Mouse (Mus musculus): ENCODE data around the gene Aamp. TPM values are rescaled to one million over a fixed set of nuclear protein-coding genes. Genes with fewer than 3 reads are reported as not detected.

Aamp gene
- polyA plus RNA-seq, 1 experiment from 2014 or later, result 119 TPM

Other genes starting within 250 kb of the Aamp start
- 13.1 and 16.1 TPM in 2 replicates for gene Tns1, start 160.3 kb downstream of the Aamp start, polyA plus RNA-seq (2016; fragmentation: Nextera tagmentation; extraction: Ambion mirVana)
- 0.16 and 0.20 TPM in 2 replicates for gene Rufy4, start 159.2 kb downstream of the Aamp start, polyA plus RNA-seq (2016; fragmentation: Nextera tagmentation; extraction: Ambion mirVana)
- gene Cxcr2, start 130.7 kb downstream of the Aamp start, polyA plus RNA-seq (2016; fragmentation: Nextera tagmentation; extraction: Ambion mirVana), result 0.65 and 0.97 TPM in 2 replicates
- gene Cxcr1, start 90.1 kb downstream of the Aamp start, polyA plus RNA-seq (2016; fragmentation: Nextera tagmentation; extraction: Ambion mirVana), result not detected in 2 replicates
- 268 and 269 TPM in 2 replicates for gene Arpc2, start 48.7 kb downstream of the Aamp start, polyA plus RNA-seq (2016; fragmentation: Nextera tagmentation; extraction: Ambion mirVana)
- 1.2 and 1.5 TPM in 2 replicates for gene Gpbar1, start 6.2 kb downstream of the Aamp start, polyA plus RNA-seq (2016; fragmentation: Nextera tagmentation; extraction: Ambion mirVana)
- gene Pnkd, start 192 bp upstream of the Aamp start, polyA plus RNA-seq (2016; fragmentation: Nextera tagmentation; extraction: Ambion mirVana), result 45.7 and 48.7 TPM in 2 replicates
- 17.5 and 18.6 TPM in 2 replicates for gene Tmbim1, start 20.9 kb upstream of the Aamp start, polyA plus RNA-seq (2016; fragmentation: Nextera tagmentation; extraction: Ambion mirVana)
- 0.11 and 0.14 TPM in 2 replicates for gene Catip, start 77.4 kb upstream of the Aamp start, polyA plus RNA-seq (2016; fragmentation: Nextera tagmentation; extraction: Ambion mirVana)
- gene Slc11a1, start 90.5 kb upstream of the Aamp start, polyA plus RNA-seq (2016; fragmentation: Nextera tagmentation; extraction: Ambion mirVana), result 8.6 and 9.0 TPM in 2 replicates
- 42.0 and 42.4 TPM in 2 replicates for gene Ctdsp1, start 106.8 kb upstream of the Aamp start, polyA plus RNA-seq (2016; fragmentation: Nextera tagmentation; extraction: Ambion mirVana)
- gene Vil1, start 124.6 kb upstream of the Aamp start, polyA plus RNA-seq (2016; fragmentation: Nextera tagmentation; extraction: Ambion mirVana), result 0.81 and 0.93 TPM in 2 replicates
- 51.6 and 52.4 TPM in 2 replicates for gene Cnot9, start 221.3 kb upstream of the Aamp start, polyA plus RNA-seq (2016; fragmentation: Nextera tagmentation; extraction: Ambion mirVana)

Data from liver, embryonic 12.5 days (tissue).